Mouse (Mus musculus) heart, embryonic 16.5 days (tissue): ENCODE measurements around the gene Ccdc9b. TPM values are rescaled to one million over a fixed set of nuclear protein-coding genes. Genes with fewer than 3 reads are reported as not detected.

Experiments used
- ATAC-seq: fragments of 200-750 bp; cut with Nextera tagmentation; replicated peaks from 2 replicates; pipeline ENCODE4 v1.8.0; 2017; ENCODE audit warnings: moderate number of reproducible peaks; ENCODE audit not compliant: insufficient read depth, low FRiP score; ENCODE audit errors: extremely low read depth
- H3K27ac ChIP-seq: fragments of 300-500 bp; sonication (generic); 2 replicates; pipeline ENCODE4 v1.5.1; 2014; ENCODE audit warnings: mild to moderate bottlenecking, low read length, control low read depth, moderate library complexity
- H3K27me3 ChIP-seq: fragments of 300-500 bp; sonication (generic); 2 replicates; pipeline ENCODE4 v1.6.1; 2014; ENCODE audit warnings: low read length, mixed read lengths; ENCODE audit not compliant: control insufficient read depth, insufficient read depth
- H3K36me3 ChIP-seq: fragments of 300-500 bp; sonication (generic); 2 replicates; pipeline ENCODE4 v1.6.1; 2014; ENCODE audit not compliant: control insufficient read depth, insufficient read depth
- H3K4me1 ChIP-seq: fragments of 300-500 bp; sonication (generic); 2 replicates; pipeline ENCODE4 v1.6.1; 2014; ENCODE audit warnings: low read length, mixed read lengths; ENCODE audit not compliant: control insufficient read depth, insufficient read depth
- H3K4me2 ChIP-seq: fragments of 300-500 bp; sonication (generic); 2 replicates; pipeline ENCODE4 v1.6.1; 2014; ENCODE audit warnings: low read depth, mild to moderate bottlenecking, control low read depth, low read length
- H3K4me3 ChIP-seq: fragments of 300-500 bp; sonication (generic); 2 replicates; pipeline ENCODE4 v1.5.1; 2014; ENCODE audit warnings: mild to moderate bottlenecking, control low read depth, low read length
- H3K9ac ChIP-seq: fragments of 300-500 bp; sonication (generic); 2 replicates; pipeline ENCODE4 v1.6.1; 2014; ENCODE audit warnings: low read length, control low read depth
- H3K9me3 ChIP-seq: fragments of 300-500 bp; sonication (generic); replicated peaks from 2 replicates; pipeline ENCODE4 v1.6.1; 2016; ENCODE audit warnings: low read length; ENCODE audit not compliant: control insufficient read depth
- WGBS: fragments of 180-500 bp; shearing (Covaris S2); extraction: QIAGEN DNeasy Blood & Tissue Kit; methylation state at CpG from one replicate; pipeline ENCODE4 v1.1.7; 2014; 5-methylcytosine and 5-hydroxymethylcytosine counted together
- polyA plus RNA-seq: library from polyadenylated mRNA; unstranded; fragments of >200 nt; fragmentation: Nextera tagmentation; extraction: Ambion mirVana; gene quantifications from 2 replicates; pipeline ENCODE4 v1.2.1, GENCODE M21; 2015

Gene Ccdc9b
- polyA plus RNA-seq, 1 experiment from 2014 or later, result 2.0 TPM

DNA sequence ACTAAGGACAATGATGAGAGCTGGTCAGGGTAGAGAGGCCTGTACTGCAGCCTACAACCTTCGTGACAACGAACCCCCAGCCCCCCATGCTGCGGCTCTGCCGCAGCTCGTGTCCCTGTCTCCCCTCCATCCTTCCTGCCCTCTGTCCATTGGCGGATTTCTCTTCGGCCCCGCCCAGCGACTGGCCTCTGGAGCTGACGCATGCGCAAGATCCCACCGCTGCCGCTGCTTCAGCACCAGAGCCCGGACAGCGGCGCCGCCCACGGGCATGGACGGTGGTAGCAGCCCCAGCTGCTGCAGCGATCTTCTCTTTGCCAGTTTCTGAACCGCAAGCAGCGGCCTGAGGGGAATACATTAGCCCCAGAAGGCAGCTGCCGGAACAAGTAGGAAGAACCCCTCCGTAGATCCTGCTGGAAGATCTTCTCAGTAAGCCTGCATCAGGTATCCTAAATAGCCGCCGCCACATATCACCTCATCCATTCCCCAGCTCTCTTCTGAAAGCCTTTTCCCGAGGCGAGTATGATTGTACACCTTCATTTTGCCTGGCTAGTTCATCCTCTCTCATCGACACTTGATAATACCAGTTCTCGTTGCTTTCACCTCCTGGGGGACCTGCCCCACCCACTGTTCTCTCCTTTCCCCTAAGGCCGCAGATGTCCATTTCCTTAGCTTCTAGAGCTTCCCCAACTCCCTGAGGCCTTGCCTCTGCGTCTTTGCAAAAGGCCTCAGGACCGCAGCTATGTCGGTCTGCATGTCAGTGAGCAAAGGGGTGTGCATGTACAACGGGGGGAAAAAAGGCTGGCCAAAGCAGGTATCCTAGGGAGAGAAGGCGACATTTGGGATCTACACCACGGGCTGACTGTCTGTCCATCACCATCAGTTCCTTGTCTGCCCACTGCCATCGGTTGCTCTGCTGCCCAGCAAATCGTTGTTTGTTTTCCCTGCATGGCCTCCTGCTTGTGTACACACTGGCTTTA is 17.3 kb upstream of the Ccdc9b start, which contains the start of gene Disp2:
Gene Disp2, plus strand, starts transcription at position 216 of the 977 bp plus-strand sequence.
- H3K9me3 ChIP-seq, result no peaks in the 10 kb centered on the region
- H3K4me3 ChIP-seq, result peak within 1 kb of the TSS; percentile 39
- no peak within 1 kb of the TSS for H3K27ac ChIP-seq
- no peaks in the 10 kb centered on the region; the same call in none of the 2 replicates for H3K27me3 ChIP-seq
- peak within 1 kb of the TSS; percentile 68 for H3K4me2 ChIP-seq
- H3K4me1 ChIP-seq, result peaks cover 11% of the 10 kb centered on the region
- peak; percentile 83 for ATAC-seq
- 0 out of 2 replicates have a peak within 1 kb of the TSS, but pooled peaks have one; percentile 14 for H3K9ac ChIP-seq
- 12% methylated on average over 39 of the region's 39 CpGs for WGBS
- H3K36me3 ChIP-seq, result no peaks in the 10 kb centered on the region

DNA sequence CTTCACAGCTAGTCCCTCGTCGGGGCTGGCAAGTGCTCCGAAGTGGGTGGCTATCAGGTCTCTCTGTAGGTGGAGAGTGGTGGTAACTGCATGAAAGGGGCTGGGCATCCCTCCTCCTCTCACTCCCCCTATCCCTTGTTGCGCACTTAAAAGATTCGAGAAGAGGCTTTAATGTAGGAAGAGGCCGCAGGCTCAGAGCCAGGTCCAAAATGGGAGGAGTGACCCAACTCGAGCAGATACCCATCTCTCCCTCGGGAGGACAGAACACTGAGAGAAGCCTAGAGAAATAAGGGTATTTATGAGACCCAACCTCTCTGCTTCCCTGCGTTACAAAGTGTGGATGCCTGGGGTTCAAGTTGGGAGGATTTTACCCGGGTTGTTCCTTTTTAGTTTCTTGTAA is 16.6 kb upstream of the Ccdc9b start:
- H3K27ac ChIP-seq, result no peak overlapping the region
- H3K4me2 ChIP-seq, result peak overlapping the region; percentile 68
- peaks cover 11% of the 10 kb centered on the region for H3K4me1 ChIP-seq
- H3K4me3 ChIP-seq, result peak overlapping the region; percentile 39
- WGBS, result 11% methylated on average over 10 of the region's 10 CpGs
- no peaks in the 10 kb centered on the region; the same call in none of the 2 replicates for H3K27me3 ChIP-seq
- ATAC-seq, result no peak
- 0 out of 2 replicates have a peak overlapping the region, but pooled peaks have one; percentile 14 for H3K9ac ChIP-seq
- H3K9me3 ChIP-seq, result no peaks in the 10 kb centered on the region
- no peaks in the 10 kb centered on the region for H3K36me3 ChIP-seq

DNA sequence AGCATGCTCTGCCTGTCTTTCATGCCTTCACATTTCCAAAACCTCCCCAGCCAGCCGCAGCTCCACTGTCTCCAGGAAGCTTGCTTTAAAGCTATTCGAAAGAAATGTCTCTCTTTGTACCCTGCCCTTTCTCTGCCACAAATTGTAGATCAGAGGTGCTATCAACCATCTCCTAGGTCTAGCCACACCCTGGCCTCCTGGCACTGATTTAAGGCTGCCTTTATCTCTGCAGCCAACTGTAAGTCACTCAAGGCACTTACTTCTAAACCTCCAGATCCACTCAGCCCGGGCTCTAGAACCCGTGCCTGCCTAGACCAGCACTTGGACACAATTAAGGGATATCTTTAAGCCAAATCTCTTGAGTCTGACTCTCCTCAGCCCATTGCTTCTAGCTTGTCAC is 16.0 kb upstream of the Ccdc9b start:
- Histone ChIP-seq H3K9me3 (no peaks in the 10 kb centered on the region), H3K4me3 (no peak overlapping the region), H3K27ac (no peak overlapping the region), H3K4me1 (peaks cover 11% of the 10 kb centered on the region), H3K4me2 (no peak overlapping the region), H3K9ac (no peak overlapping the region), H3K27me3 (no peaks in the 10 kb centered on the region; the same call in none of the 2 replicates), H3K36me3 (no peaks in the 10 kb centered on the region)
- WGBS, result 76% methylated on average over 4 of the region's 4 CpGs
- no peak for ATAC-seq

DNA sequence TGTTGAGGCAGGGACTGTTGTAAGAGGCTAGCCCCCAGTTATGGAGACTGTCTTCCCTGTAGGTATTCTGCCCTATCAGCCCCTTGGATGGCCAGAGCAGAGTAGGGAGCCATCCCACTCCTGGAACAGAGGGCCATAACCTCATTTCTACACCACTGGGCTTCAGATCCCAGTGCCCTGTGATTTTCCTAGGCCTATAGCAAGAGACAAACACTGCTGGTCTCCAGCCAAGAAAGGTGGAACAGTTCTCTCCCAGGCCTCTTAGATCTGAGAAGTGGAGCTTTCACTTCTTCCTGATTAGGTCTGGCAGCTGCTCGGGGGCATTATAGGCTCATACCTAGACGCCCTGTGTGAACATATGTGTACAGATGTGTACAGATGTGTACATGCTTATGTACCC is 13.8 kb upstream of the Ccdc9b start:
- 55% methylated on average over 2 of the region's 2 CpGs for WGBS
- no peak overlapping the region for H3K4me3 ChIP-seq
- peak overlapping the region; percentile 30; the same call in 1 of the 2 replicates for H3K27ac ChIP-seq

DNA sequence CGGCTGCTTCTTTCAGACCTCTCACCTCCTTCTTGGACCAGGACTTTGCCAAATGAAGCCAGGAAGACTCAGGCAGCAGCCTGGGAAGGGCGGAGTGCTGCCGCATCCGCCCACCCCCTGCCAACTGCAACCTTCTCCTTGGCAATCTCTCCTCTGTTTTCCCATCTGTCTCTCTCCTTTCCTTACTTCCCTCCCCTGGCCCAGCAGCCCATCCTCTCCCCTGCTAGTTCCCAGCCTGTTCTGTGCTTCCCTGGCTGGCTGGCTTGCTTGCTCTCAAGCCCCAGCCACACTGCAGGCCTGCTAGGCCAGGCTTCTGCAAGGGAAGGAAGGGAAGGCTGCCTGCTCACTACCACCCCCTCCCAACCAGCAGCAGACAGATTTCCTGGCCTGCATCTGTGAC is 13.4 kb upstream of the Ccdc9b start:
- no peak for ATAC-seq
- Histone ChIP-seq H3K4me2 (no peak overlapping the region), H3K9ac (no peak overlapping the region), H3K27me3 (no peaks in the 10 kb centered on the region; the same call in none of the 2 replicates), H3K27ac (peak overlapping the region; percentile 27; the same call in 1 of the 2 replicates), H3K9me3 (no peaks in the 10 kb centered on the region), H3K4me1 (peaks cover 11% of the 10 kb centered on the region), H3K4me3 (no peak overlapping the region), H3K36me3 (no peaks in the 10 kb centered on the region)
- WGBS, result 52% methylated on average over 3 of the region's 4 CpGs

More for the DNA sequence above, 13.8 kb upstream of the Ccdc9b start:
- no peaks in the 10 kb centered on the region for H3K9me3 ChIP-seq
- H3K27me3 ChIP-seq, result no peaks in the 10 kb centered on the region; the same call in none of the 2 replicates
- ATAC-seq, result no peak
- H3K4me2 ChIP-seq, result no peak overlapping the region
- peaks cover 11% of the 10 kb centered on the region for H3K4me1 ChIP-seq
- H3K36me3 ChIP-seq, result no peaks in the 10 kb centered on the region
- no peak overlapping the region for H3K9ac ChIP-seq

DNA sequence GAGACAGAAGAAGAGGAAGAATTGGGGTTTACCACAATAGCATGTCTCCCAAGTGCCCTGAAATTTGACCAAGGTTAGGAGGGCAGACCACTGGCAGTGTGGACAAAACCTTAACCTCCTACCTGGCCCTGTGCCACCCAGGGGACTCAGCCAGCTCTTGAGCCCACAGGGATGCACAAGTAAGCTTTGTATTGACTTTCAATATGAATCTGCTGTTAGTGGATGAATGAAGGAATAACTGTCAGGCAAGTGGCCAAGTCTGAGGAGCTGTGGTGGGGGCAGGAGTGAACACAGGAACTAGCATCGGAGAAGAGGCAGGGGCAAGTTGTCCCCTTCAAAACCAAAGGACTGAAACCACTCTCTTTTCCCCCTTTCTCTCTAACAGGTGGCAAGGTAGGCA is 12.9 kb upstream of the Ccdc9b start:
- Histone ChIP-seq H3K36me3 (no peaks in the 10 kb centered on the region), H3K27me3 (no peaks in the 10 kb centered on the region; the same call in 1 of the 2 replicates), H3K4me1 (peaks cover 11% of the 10 kb centered on the region), H3K9me3 (no peaks in the 10 kb centered on the region), H3K4me2 (no peak overlapping the region), H3K9ac (no peak overlapping the region), H3K27ac (no peak overlapping the region), H3K4me3 (no peak overlapping the region)
- 53% methylated on average over 1 of the region's 1 CpGs for WGBS
- no peak for ATAC-seq

DNA sequence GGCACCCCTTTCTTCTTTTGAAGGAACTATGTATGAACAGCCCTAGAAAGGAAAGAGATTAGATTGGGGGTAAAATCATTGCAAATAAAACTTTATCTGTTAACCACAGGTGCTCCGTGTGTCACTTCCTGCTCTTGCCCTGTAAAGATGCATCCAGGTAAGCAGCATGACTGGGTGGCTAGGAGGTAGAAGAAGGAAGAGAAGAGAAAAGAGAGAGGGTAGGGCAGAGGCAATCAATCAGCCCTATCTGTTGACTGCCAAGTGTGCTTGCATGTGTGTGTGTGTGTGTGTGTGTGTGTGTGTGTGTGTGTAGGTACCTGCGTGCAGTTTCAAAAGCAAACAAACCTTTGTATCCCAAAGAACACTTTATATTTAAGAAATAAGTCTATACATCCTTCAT is 12.1 kb upstream of the Ccdc9b start:
- 57% methylated on average over 2 of the region's 2 CpGs for WGBS

DNA sequence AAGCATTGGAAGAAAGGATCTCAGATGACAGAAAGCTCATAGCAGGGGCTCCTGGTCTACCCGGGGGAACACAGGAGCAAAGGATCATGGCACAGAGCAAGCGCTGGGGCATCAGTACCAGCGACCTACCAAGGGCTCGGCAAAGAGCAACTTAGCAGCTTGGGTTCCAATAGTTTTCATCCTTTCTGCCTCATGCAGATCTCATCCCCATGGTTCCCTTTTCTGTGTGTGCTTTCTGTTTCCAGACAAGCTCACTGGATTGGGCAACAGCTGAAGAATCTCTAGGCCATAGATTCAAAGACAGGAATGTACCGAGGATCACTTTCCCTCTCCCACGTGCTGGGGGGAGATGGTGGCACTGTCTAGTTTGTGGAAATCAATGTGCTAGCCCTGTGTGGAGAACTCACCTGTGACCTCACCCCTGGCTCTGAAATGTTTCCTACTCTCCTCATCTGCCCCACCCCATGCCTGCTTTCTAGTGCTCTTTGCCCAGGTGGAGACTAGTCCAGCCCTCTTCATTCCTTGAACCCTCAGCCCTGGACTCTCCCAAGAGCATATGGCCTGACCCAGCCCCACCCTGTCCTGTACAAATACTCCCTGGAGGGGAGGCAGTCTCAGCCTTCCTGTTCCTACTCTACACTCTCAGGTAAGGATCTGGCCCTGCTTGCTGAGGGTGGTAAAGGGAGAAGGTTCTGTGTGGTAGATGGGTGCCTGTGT is 9.9 kb upstream of the Ccdc9b start, which contains the start of gene Phgr1:
Gene Phgr1, plus strand, starts transcription at position 612 of the 717 bp plus-strand sequence.
- no peak within 1 kb of the TSS for H3K9ac ChIP-seq
- H3K9me3 ChIP-seq, result no peaks in the 10 kb centered on the region; the same call in 1 of the 2 replicates
- H3K36me3 ChIP-seq, result no peaks in the 10 kb centered on the region
- H3K4me1 ChIP-seq, result peaks cover 2% of the 10 kb centered on the region; the same call in 1 of the 2 replicates
- 76% methylated on average over 6 of the region's 6 CpGs for WGBS
- H3K27me3 ChIP-seq, result no peaks in the 10 kb centered on the region
- no peak for ATAC-seq
- H3K4me3 ChIP-seq, result no peak within 1 kb of the TSS
- H3K27ac ChIP-seq, result no peak within 1 kb of the TSS
- H3K4me2 ChIP-seq, result no peak within 1 kb of the TSS

More for the DNA sequence above, 12.1 kb upstream of the Ccdc9b start:
- no peaks in the 10 kb centered on the region for H3K27me3 ChIP-seq
- no peak overlapping the region for H3K9ac ChIP-seq
- H3K4me1 ChIP-seq, result peaks cover 9% of the 10 kb centered on the region
- H3K4me2 ChIP-seq, result no peak overlapping the region
- no peak overlapping the region for H3K27ac ChIP-seq
- no peak for ATAC-seq
- no peak overlapping the region for H3K4me3 ChIP-seq
- no peaks in the 10 kb centered on the region for H3K36me3 ChIP-seq
- no peaks in the 10 kb centered on the region; the same call in 1 of the 2 replicates for H3K9me3 ChIP-seq
